Mouse (Mus musculus) C3H10T1/2 (cell line): Measurements from ENCODE around the gene Rdh16f1. TPM values are rescaled to one million over a fixed set of nuclear protein-coding genes. Genes with fewer than 3 reads are reported as not detected.

ENCODE experiments used
- polyA plus RNA-seq, 2 experiments: library from polyadenylated mRNA; unstranded; fragments of >200 nt; fragmentation: generic; extraction: Trizol; gene quantifications; one replicate each; pipeline ENCODE4 v1.2.1; 2012; ENCODE audit warnings: missing spikeins in 2 of 2

The Rdh16f1 gene
- under 1 TPM in 1 of 2 experiments, not detected in 1; 0.04 TPM for polyA plus RNA-seq

GRCm38 (mm10) chr10:127759181-127760110 lies at the start of gene Rdh16f1, which contains the start of gene Rdh1:
Gene Rdh16f1 (plus strand): TSS chr10:127759787.
Gene Rdh1 (plus strand): TSS chr10:127759721.

GRCm38 (mm10) chr10:127724178-127724577 lies 35.4 kb upstream of the Rdh16f1 start, which contains the start of gene Tac2:
Gene Tac2 (plus strand): TSS chr10:127724478.

GRCm38 (mm10) chr10:127739083-127739660 lies 20.4 kb upstream of the Rdh16f1 start, which contains the start of gene Zbtb39:
Gene Zbtb39 (plus strand): TSS chr10:127739538.

GRCm38 (mm10) chr10:127751548-127751947 lies 8.0 kb upstream of the Rdh16f1 start, which contains the start of gene Gpr182:
Gene Gpr182 (minus strand): TSS chr10:127751732.

GRCm38 (mm10) chr10:127776011-127776410 lies 16.4 kb downstream of the Rdh16f1 start, which contains the start of gene Rdh9:
Gene Rdh9 (plus strand): TSS chr10:127776386.

GRCm38 (mm10) chr10:127800891-127801290 lies 41.3 kb downstream of the Rdh16f1 start, which contains the start of gene Rdh16:
Gene Rdh16 (plus strand): TSS chr10:127801152.

Other genes starting within 250 kb of the Rdh16f1 start
- gene Ndufa4l2, start 244.8 kb upstream of the Rdh16f1 start, polyA plus RNA-seq, result under 1 TPM; 0.23 to 0.73 TPM
- 100 to 1,000 TPM in 1 of 2 experiments, 10 to 100 TPM in 1; 59.7 to 274 TPM for gene Shmt2, start 237.3 kb upstream of the Rdh16f1 start, polyA plus RNA-seq
- gene Nxph4, start 225.2 kb upstream of the Rdh16f1 start, polyA plus RNA-seq, result 1 to 10 TPM; 1.7 to 2.9 TPM
- gene Lrp1, start 138.6 kb upstream of the Rdh16f1 start, polyA plus RNA-seq, result 100 to 1,000 TPM in 1 of 2 experiments, 10 to 100 TPM in 1; 76.0 to 618 TPM
- gene Stat6, start 116.8 kb upstream of the Rdh16f1 start, polyA plus RNA-seq, result 10 to 100 TPM; 24.6 to 55.2 TPM
- gene Nemp1, start 92.9 kb upstream of the Rdh16f1 start, polyA plus RNA-seq, result 1 to 10 TPM; 2.0 to 8.1 TPM
- 10 to 100 TPM; 29.5 to 92.6 TPM for gene Nab2, start 91.2 kb upstream of the Rdh16f1 start, polyA plus RNA-seq
- gene Myo1a, start 54.6 kb upstream of the Rdh16f1 start, polyA plus RNA-seq, result under 1 TPM; 0.15 to 0.47 TPM
- not detected for gene Tac2, start 35.3 kb upstream of the Rdh16f1 start, polyA plus RNA-seq
- gene Zbtb39, start 20.2 kb upstream of the Rdh16f1 start, polyA plus RNA-seq, result 1 to 10 TPM in 1 of 2 experiments, under 1 TPM in 1; 0.61 to 3.7 TPM
- gene Gpr182, start 8.1 kb upstream of the Rdh16f1 start, polyA plus RNA-seq, result under 1 TPM; 0.05 to 0.27 TPM
- gene Rdh1, start 66 bp upstream of the Rdh16f1 start, polyA plus RNA-seq, result under 1 TPM; 0.01 to 0.04 TPM
- under 1 TPM; 0.04 to 0.34 TPM for gene Rdh9, start 16.6 kb downstream of the Rdh16f1 start, polyA plus RNA-seq
- gene Rdh16, start 41.4 kb downstream of the Rdh16f1 start, polyA plus RNA-seq, result not detected
- not detected for gene Rdh19, start 90.1 kb downstream of the Rdh16f1 start, polyA plus RNA-seq
- under 1 TPM in 1 of 2 experiments, not detected in 1; 0.02 TPM for gene Rdh16f2, start 106.7 kb downstream of the Rdh16f1 start, polyA plus RNA-seq
- gene Rdh7, start 129.0 kb downstream of the Rdh16f1 start, polyA plus RNA-seq, result not detected
- not detected for gene Sdr9c7, start 138.7 kb downstream of the Rdh16f1 start, polyA plus RNA-seq
- gene Hsd17b6, start 247.8 kb downstream of the Rdh16f1 start, polyA plus RNA-seq, result not detected